Mouse (Mus musculus) liver, embryonic 13.5 days (tissue): ENCODE results near the gene Cenpx. TPM values are rescaled to one million over a fixed set of nuclear protein-coding genes. Genes with fewer than 3 reads are reported as not detected.
A peak's percentile ranks its signal among the peaks of the same experiment; 100 is the strongest.
"Not testable (repeated sequence)": the region's sequence is repeated elsewhere in the genome, so short reads cannot be mapped to it uniquely, and the experiment has no call there.

Experiments used
- ATAC-seq: fragments of 200-750 bp; cut with Nextera tagmentation; 2 replicates; pipeline ENCODE4 v1.8.0; 2017; ENCODE audit warnings: low read depth, mild to moderate bottlenecking, moderate number of reproducible peaks, moderate library complexity
- DNase-seq: peaks from one replicate; pipeline ENCODE4 v3.0.0; 2022
- H3K27ac ChIP-seq: fragments of 300-500 bp; sonication (generic); 2 replicates; pipeline ENCODE4 v1.5.1; 2015; ENCODE audit warnings: moderate library complexity, mild to moderate bottlenecking, inconsistent platforms
- H3K27me3 ChIP-seq: fragments of 300-500 bp; sonication (generic); 2 replicates; pipeline ENCODE4 v1.6.1; 2015; ENCODE audit warnings: mild to moderate bottlenecking, inconsistent platforms
- H3K36me3 ChIP-seq: fragments of 300-500 bp; sonication (generic); 2 replicates; pipeline ENCODE4 v1.6.1; 2015; ENCODE audit warnings: mild to moderate bottlenecking, inconsistent platforms
- H3K4me1 ChIP-seq: fragments of 300-500 bp; sonication (generic); replicated peaks from 2 replicates; pipeline ENCODE4 v1.6.1; 2015; ENCODE audit warnings: inconsistent platforms
- H3K4me2 ChIP-seq: fragments of 300-500 bp; sonication (generic); 2 replicates; pipeline ENCODE4 v1.6.1; 2015; ENCODE audit warnings: inconsistent platforms, mild to moderate bottlenecking, moderate library complexity
- H3K4me3 ChIP-seq: fragments of 300-500 bp; sonication (generic); replicated peaks from 2 replicates; pipeline ENCODE4 v1.5.1; 2015; ENCODE audit warnings: mild to moderate bottlenecking, inconsistent platforms
- H3K9ac ChIP-seq: fragments of 300-500 bp; sonication (generic); 2 replicates; pipeline ENCODE4 v1.6.1; 2015; ENCODE audit warnings: mild to moderate bottlenecking, inconsistent platforms
- H3K9me3 ChIP-seq: fragments of 300-500 bp; sonication (generic); replicated peaks from 2 replicates; pipeline ENCODE4 v1.6.1; 2016; ENCODE audit warnings: inconsistent platforms
- WGBS: fragments of 180-500 bp; shearing (Covaris S2); methylation state at CpG from one replicate; pipeline ENCODE4 v1.1.7; 2015; ENCODE audit not compliant: insufficient replicate concordance; 5-methylcytosine and 5-hydroxymethylcytosine counted together
- polyA plus RNA-seq: library from polyadenylated mRNA; unstranded; fragments of >200 nt; fragmentation: Nextera tagmentation; extraction: Ambion mirVana; gene quantifications from 2 replicates; pipeline ENCODE4 v1.2.1, GENCODE M21; 2015

The Cenpx gene
- polyA plus RNA-seq, 1 experiment from 2014 or later: 126 TPM

GRCm38 (mm10) chr11:120692471-120693011 is 21.0 kb downstream of the Cenpx start:
- Histone ChIP-seq H3K4me3 (no peak overlapping the region), H3K36me3 (peaks cover 43% of the 10 kb centered on the region), H3K9me3 (0 out of 2 replicates have a peak, but pooled peaks cover 4% of the 10 kb centered on the region), H3K9ac (no peak overlapping the region), H3K4me2 (no peak overlapping the region), H3K4me1 (0 out of 2 replicates have a peak, but pooled peaks cover 13% of the 10 kb centered on the region), H3K27me3 (no peaks in the 10 kb centered on the region), H3K27ac (no peak overlapping the region)
- 86% methylated on average over 4 of the region's 4 CpGs for WGBS
- ATAC-seq (no peak), DNase-seq (no peak)

GRCm38 (mm10) chr11:120689365-120689764 is 24.2 kb downstream of the Cenpx start:
- Histone ChIP-seq H3K36me3 (peaks cover 43% of the 10 kb centered on the region), H3K9me3 (no peaks in the 10 kb centered on the region), H3K27ac (no peak overlapping the region), H3K9ac (no peak overlapping the region), H3K4me3 (no peak overlapping the region), H3K27me3 (no peaks in the 10 kb centered on the region), H3K4me1 (0 out of 2 replicates have a peak, but pooled peaks cover 3% of the 10 kb centered on the region), H3K4me2 (no peak overlapping the region)
- DNase-seq (no peak), ATAC-seq (no peak)
- 50% methylated on average over 3 of the region's 3 CpGs for WGBS

GRCm38 (mm10) chr11:120686650-120687272 is 26.8 kb downstream of the Cenpx start:
- Histone ChIP-seq H3K4me2 (no peak overlapping the region), H3K27ac (no peak overlapping the region), H3K9ac (no peak overlapping the region), H3K4me1 (0 out of 2 replicates have a peak, but pooled peaks cover 3% of the 10 kb centered on the region), H3K27me3 (no peaks in the 10 kb centered on the region), H3K36me3 (peaks cover 43% of the 10 kb centered on the region), H3K4me3 (no peak overlapping the region), H3K9me3 (no peaks in the 10 kb centered on the region)
- WGBS: 82% methylated on average over 20 of the region's 20 CpGs
- no peak for DNase-seq
- ATAC-seq: no peak

- Histone ChIP-seq H3K27me3 (no peaks in the 10 kb centered on the region), H3K27ac (no peak overlapping the region), H3K36me3 (peaks cover 52% of the 10 kb centered on the region), H3K9ac (no peak overlapping the region), H3K4me3 (no peak overlapping the region), H3K4me1 (no peaks in the 10 kb centered on the region), H3K4me2 (no peak overlapping the region), H3K9me3 (no peaks in the 10 kb centered on the region)
- no peak for ATAC-seq
- DNase-seq: no peak
- WGBS: 72% methylated on average over 2 of the region's 2 CpGs
Measured at GRCm38 (mm10) chr11:120684660-120685059, 28.9 kb downstream of the Cenpx start.

- H3K9me3 ChIP-seq: no peaks in the 10 kb centered on the region
- H3K4me2 ChIP-seq: no peak overlapping the region
- DNase-seq: no peak
- no peak overlapping the region for H3K4me3 ChIP-seq
- H3K36me3 ChIP-seq: peaks cover 52% of the 10 kb centered on the region
- no peak for ATAC-seq
- no peak overlapping the region for H3K27ac ChIP-seq
- H3K27me3 ChIP-seq: no peaks in the 10 kb centered on the region
- H3K4me1 ChIP-seq: no peaks in the 10 kb centered on the region
- 56% methylated on average over 2 of the region's 2 CpGs for WGBS
- no peak overlapping the region for H3K9ac ChIP-seq
Measured at GRCm38 (mm10) chr11:120684086-120684485, 29.5 kb downstream of the Cenpx start.

GRCm38 (mm10) chr11:120683536-120683935 is 30.0 kb downstream of the Cenpx start:
- 66% methylated on average over 3 of the region's 3 CpGs for WGBS
- Histone ChIP-seq H3K27ac (no peak overlapping the region), H3K36me3 (peaks cover 52% of the 10 kb centered on the region), H3K9me3 (no peaks in the 10 kb centered on the region), H3K4me1 (no peaks in the 10 kb centered on the region), H3K4me3 (no peak overlapping the region), H3K4me2 (no peak overlapping the region), H3K9ac (no peak overlapping the region), H3K27me3 (no peaks in the 10 kb centered on the region)
- ATAC-seq (no peak), DNase-seq (no peak)

- no peak overlapping the region for H3K4me3 ChIP-seq
- no peaks in the 10 kb centered on the region for H3K9me3 ChIP-seq
- peaks cover 53% of the 10 kb centered on the region for H3K36me3 ChIP-seq
- ATAC-seq: no peak
- H3K27ac ChIP-seq: no peak overlapping the region
- no peak for DNase-seq
- WGBS: 85% methylated on average over 5 of the region's 5 CpGs
- no peaks in the 10 kb centered on the region for H3K27me3 ChIP-seq
- H3K9ac ChIP-seq: no peak overlapping the region
- no peaks in the 10 kb centered on the region for H3K4me1 ChIP-seq
- H3K4me2 ChIP-seq: no peak overlapping the region
Measured at GRCm38 (mm10) chr11:120682683-120683082, 30.9 kb downstream of the Cenpx start.

- Histone ChIP-seq H3K9ac (no peak overlapping the region), H3K9me3 (no peaks in the 10 kb centered on the region), H3K4me2 (no peak overlapping the region), H3K36me3 (peaks cover 46% of the 10 kb centered on the region), H3K27ac (no peak overlapping the region), H3K4me3 (no peak overlapping the region), H3K4me1 (peaks cover 22% of the 10 kb centered on the region), H3K27me3 (no peaks in the 10 kb centered on the region)
- ATAC-seq (peak; percentile 47), DNase-seq (no peak)
- 68% methylated on average over 3 of the region's 3 CpGs for WGBS
Measured at GRCm38 (mm10) chr11:120679909-120680308, 33.6 kb downstream of the Cenpx start.

- Histone ChIP-seq H3K9me3 (no peaks in the 10 kb centered on the region), H3K27me3 (no peaks in the 10 kb centered on the region), H3K4me2 (no peak overlapping the region), H3K4me1 (peaks cover 45% of the 10 kb centered on the region), H3K36me3 (peaks cover 46% of the 10 kb centered on the region), H3K9ac (no peak overlapping the region), H3K27ac (no peak overlapping the region), H3K4me3 (no peak overlapping the region)
- 77% methylated on average over 4 of the region's 4 CpGs for WGBS
- DNase-seq (no peak), ATAC-seq (no peak)
Measured at GRCm38 (mm10) chr11:120676951-120677350, 36.6 kb downstream of the Cenpx start.

- H3K36me3 ChIP-seq: peaks cover 41% of the 10 kb centered on the region
- H3K4me3 ChIP-seq, H3K4me2 ChIP-seq, H3K27me3 ChIP-seq, ATAC-seq, DNase-seq, H3K9me3 ChIP-seq, H3K27ac ChIP-seq, H3K9ac ChIP-seq: not testable (repeated sequence)
- peaks cover 46% of the 10 kb centered on the region for H3K4me1 ChIP-seq
- WGBS: 50% methylated on average over 5 of the region's 5 CpGs
Measured at GRCm38 (mm10) chr11:120675875-120676274, 37.7 kb downstream of the Cenpx start.

GRCm38 (mm10) chr11:120673594-120674122 is 39.9 kb downstream of the Cenpx start:
- 26% methylated on average over 12 of the region's 12 CpGs for WGBS

More at GRCm38 (mm10) chr11:120673594-120674122, 39.9 kb downstream of the Cenpx start:
- H3K4me1 ChIP-seq: peaks cover 46% of the 10 kb centered on the region
- H3K27ac ChIP-seq: peak overlapping the region; percentile 91
- peaks cover 19% of the 10 kb centered on the region for H3K36me3 ChIP-seq
- peak overlapping the region; percentile 80 for H3K4me3 ChIP-seq
- H3K27me3 ChIP-seq: no peaks in the 10 kb centered on the region
- peak; percentile 15 for ATAC-seq
- peak overlapping the region; percentile 90 for H3K4me2 ChIP-seq
- no peaks in the 10 kb centered on the region for H3K9me3 ChIP-seq
- H3K9ac ChIP-seq: peak overlapping the region; percentile 79
- DNase-seq: no peak
